Mouse (Mus musculus) embryonic fibroblast, embryonic 13.5 days (primary cell): ENCODE data around the gene Dgki.

ENCODE experiments used
- CTCF ChIP-seq: IDR thresholded peaks from 2 replicates; pipeline ENCODE4 v1.5.1; 2011; ENCODE audit warnings: mild to moderate bottlenecking, control low read depth, low read length, moderate library complexity, borderline replicate concordance; ENCODE audit not compliant: insufficient read depth
- POLR2A ChIP-seq: IDR thresholded peaks from 2 replicates; pipeline ENCODE4 v1.6.1; 2011; ENCODE audit warnings: low read depth, mild to moderate bottlenecking, control low read depth, low read length, moderate library complexity

GRCm38 (mm10) chr6:37317904-37318303 lies 17.9 kb upstream of the Dgki start:
- TF ChIP-seq CTCF = no peak
- TF ChIP-seq POLR2A = no peak
